Mouse (Mus musculus) kidney, postnatal 36 days (tissue): ENCODE data around the gene Marcks.
"Not testable (repeated sequence)": the region's sequence is repeated elsewhere in the genome, so short reads cannot be mapped to it uniquely, and the experiment has no call there.

Source experiments
- DNase-seq, 2 experiments: peaks; one replicate each; pipeline ENCODE4 v3.0.0; 2021 to 2022; ENCODE audit warnings: mixed read lengths in 2 of 2

Marcks gene

DNA sequence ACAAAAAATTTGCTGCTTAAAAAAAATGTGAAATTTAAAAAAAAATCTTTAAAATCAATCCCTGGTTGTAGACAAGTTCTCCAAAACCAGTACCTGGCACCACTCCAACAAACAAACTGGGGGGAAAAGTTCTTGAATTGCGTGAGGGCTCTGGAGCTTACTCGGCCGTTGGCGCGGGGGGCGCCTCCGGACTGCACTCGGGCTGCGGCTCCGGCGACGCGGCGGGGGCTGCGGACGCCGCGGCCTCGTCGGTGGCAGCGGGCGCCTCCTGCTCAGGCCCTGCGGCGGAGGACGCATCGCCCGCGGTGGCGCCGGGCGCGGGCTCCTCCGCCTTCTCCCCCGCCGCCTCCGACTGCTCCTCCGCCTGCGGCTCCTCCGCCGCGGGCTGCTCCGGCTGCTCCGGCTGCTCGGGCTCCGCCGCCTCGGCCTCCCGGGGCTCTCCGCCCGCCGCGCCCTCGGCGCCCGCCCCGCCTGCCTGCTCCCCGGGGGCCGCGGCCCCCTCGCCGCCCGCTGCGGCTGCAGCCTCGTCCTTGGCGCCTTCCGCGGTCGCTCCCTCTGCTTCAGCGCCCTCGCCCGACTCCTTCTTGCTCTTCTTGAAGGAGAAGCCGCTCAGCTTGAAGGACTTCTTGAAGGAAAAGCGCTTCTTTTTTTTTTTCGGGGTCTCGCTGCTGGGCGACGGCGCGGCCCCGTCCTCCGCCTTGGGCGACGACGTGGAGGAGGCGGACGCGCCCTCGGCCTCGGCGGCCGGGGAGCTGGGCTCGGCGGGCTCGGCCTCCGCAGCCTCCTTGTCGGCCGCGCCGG, 2.6 kb downstream of the Marcks start:
- peak; percentile 30 to 67 for DNase-seq

DNA sequence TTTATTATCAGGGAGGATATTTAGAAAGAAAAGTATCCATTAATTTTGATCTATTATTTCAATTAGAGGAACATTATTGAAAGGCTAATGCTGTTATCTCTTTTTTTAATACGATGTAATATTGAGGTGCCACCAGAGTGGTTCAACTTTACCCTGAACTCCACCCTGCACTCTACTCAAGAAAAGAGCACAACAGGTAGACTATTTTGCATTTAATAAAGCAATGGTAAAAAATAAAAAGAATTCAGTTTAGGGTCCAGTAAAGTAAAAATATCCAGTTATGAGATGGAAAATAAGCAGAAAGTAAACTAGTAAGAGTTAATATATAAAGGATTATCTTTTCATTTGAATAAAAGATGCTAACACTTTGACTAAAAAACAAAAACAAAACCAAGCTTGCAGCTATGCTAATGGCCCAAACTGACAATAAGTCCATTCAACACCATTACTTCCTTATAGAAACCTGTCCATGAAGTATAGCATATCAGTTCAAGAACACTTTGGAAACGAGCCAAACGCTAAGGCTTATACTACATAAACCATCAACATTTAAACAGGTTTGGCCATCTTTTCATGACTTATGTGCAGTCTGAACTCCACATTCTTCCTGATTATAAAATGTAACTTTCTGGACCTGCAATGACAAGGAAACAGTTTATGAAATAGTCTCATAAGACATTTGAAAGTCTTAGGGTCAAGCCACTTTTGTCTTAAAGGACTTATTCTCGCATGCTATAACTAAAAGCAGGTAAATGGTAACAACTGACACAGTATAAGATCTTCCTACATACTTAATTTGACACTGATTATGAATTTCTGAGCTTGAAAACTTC, 4.6 kb downstream of the Marcks start:
- no peak for DNase-seq

- no peak for DNase-seq
These were observed 6.0 kb downstream of the Marcks start for GRCm38 (mm10) chr10:37132671-37133070.

GRCm38 (mm10) chr10:37129652-37130051, 9.1 kb downstream of the Marcks start:
- DNase-seq, result no peak

- DNase-seq, result no peak
These were observed 23.4 kb downstream of the Marcks start for GRCm38 (mm10) chr10:37115329-37115728.

DNA sequence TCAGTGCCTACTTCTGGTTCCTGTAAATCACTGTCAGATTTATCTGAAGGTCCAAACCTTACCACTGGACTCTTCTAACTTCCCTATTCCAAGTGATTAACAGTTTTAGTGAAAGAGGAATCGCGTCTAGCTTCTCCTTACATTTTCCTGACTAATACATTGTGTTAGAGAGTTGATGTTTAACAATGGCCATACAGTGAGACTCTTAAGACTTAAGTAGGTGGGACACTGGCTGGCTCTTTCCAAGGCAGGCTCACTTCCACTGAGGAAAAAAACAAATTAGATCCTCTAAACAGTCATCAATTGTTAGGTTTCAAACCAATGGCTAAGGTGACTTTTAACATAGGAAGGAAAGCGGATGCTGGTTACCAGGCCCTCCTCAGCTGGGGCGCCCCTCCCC, 25.9 kb downstream of the Marcks start:
- no peak for DNase-seq

DNA sequence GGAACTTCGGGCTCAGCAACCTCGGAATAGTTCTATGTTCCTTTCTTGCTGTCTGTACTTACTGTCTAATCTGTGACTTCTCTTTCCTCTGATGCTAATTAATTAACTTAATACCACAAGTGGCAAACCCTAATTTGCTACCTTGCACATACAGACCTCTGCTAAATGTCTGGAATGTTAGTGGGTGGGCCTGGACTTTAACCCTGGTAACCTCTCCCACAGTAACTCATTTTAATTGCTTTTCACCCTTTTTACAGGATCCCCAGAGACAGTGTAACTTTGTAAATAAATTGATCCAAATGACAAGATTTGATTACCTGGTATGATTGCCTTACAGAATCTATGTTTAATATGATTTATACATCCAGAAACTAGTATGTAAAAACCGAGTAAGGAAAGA, 26.4 kb downstream of the Marcks start:
- no peak for DNase-seq

- DNase-seq, result no peak
These were observed 27.3 kb downstream of the Marcks start for GRCm38 (mm10) chr10:37111432-37111831.

DNA sequence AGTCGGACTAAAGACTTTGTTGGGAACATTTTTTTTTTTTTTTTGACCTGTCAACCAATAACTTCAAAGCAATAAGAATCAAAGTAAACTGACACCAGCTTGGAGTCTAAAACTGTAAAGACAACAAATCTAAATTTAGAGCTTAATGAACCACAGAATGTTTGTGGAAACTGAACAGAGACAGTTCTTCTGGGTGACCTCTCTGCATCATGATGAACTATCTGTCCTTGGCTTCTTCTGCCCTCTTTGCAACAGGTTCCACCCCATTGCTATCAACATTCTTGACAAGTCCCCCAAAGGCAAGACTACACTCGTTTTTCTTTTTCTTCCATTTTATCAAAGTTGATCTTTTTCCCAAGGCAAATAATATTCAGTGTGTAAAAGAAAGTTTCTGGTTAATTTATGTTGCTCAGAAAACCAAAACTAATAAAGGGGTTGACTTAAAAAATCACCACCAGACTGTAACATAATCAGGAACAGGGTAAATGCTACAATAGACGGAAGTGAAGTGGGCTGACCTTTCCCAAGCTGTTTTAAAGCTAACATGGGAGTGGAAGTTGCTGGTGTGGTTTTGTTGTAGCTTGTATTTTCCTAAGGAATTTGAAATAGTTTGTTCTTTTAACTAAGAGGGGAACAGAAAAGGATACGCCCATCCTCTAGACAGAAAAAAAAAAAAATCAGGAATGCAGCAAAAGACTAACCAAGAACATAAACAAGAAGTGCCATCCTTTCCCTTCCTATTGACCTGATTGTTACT, 31.7 kb downstream of the Marcks start:
- DNase-seq, result no peak

DNA sequence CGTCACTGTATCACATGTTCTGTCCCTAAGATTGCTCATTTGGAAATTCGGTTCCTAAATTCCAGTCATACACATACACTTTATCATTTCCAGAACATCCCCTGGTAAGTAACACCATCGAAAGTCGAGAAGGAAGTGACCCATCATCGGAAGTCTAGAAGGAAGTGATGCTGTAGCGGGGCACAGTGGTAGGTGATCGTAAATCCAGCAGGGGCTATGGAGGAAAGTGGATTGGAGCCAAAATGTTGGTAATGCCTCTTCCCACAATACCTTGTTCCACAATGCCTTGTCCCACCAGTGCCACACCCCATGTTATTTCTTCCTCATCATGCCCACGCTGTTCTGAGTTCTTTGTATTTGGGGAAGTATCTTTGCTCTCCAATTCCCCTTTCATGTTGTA, 32.4 kb downstream of the Marcks start:
- DNase-seq, result no peak

DNA sequence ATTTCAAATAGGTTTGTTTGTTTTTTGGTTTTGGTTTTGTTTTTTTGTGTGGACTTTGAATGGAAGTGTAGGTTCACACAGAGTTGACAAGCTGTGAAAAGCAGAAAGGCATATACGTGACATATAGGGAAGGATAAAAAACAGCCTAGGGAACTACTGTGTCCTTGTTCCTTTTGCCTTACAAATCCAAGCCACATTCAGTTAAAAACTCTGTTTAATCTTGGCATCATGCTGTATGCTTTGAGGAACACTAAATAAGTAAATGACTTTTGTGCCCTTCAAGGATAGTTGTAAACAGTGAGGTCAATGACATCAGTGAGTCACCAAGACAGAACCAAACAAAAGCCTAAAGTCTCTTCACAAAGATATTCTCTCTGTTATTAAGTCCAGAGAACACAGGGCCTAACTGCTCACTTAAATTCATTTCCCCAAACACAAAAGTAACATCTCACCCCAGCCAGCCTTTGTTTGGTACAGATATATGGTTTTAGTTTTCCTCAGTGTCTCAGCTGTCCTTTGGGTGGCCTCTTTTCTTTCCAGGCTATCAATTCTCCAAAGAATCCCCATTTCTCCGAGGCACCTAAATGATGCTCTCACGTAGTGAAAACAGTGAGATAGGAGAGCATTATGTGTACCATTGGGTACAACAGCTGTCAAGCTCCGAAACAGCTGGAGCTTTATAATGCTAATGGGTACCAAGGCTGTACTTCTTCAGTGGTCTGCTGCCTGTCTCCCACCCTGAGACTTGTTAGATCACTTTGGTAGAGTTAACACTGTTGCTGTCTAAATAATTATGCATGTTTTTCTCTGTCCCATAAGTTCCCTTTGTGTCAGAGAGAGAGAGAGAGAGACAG, 36.3 kb downstream of the Marcks start:
- DNase-seq, result no peak

DNA sequence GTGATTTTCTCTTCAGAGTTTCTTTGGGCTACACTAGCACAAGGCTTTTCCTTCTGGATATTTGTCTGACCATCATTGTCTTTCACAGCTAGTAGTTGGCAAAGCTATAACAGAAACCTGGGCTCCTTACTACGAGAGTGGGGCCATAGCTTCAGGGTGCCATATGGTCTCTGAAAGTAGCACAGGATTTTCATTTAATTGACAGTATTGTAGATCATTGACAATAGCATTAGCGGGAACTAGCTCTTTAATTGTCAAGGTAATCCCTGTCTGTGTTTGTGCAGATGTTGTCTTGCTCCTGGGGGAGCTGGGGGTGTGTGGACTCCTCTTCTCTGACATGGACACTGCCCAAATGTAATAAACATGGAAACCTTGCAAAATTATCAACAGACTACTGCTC, 37.0 kb downstream of the Marcks start:
- no peak for DNase-seq

GRCm38 (mm10) chr10:37096529-37096928, 42.2 kb downstream of the Marcks start:
- no peak for DNase-seq

DNA sequence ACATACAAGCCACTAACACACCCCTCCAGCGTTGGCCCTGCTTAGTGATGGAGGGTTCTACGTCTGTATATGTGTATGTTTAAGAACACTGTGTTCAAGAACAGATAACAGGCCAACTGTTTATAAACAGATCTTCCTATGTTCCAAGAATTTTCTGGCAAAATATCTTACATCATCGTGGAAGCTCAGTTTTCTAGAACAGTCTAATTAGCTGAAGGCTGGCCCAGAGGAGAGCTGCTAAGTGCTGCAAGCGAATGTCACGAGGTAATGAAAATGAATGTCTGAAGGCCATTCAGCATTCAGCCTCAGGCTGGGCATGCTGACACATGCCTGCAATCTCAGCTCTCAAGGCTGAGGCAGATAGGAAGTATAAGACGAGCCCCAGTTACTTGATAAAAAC, 42.9 kb downstream of the Marcks start:
- no peak for DNase-seq

GRCm38 (mm10) chr10:37093306-37093705, 45.4 kb downstream of the Marcks start:
- DNase-seq, result no peak

- no peak for DNase-seq
These were observed 48.3 kb downstream of the Marcks start for GRCm38 (mm10) chr10:37090411-37090810.

DNA sequence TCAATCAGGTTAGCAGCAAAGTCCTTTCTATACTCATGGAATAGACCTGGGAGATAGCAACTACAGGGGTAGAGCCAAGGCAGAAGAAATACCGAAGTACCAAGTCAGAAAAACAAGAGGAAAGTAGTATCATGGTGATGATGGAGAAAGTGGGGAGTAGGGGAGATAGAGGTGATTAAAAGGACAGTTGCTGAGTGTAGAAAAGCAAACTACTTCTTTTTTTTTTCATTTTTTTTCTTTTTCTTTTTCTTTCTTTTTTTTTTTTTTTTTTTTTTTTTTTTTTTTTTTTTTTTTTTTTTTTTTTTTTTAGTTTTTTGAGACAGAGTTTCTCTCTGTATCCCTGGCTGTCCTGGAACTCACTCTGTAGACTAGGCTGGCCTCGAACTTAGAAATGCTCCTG, 54.6 kb downstream of the Marcks start:
- not testable (repeated sequence) for DNase-seq
